Mouse (Mus musculus) megakaryocyte, embryonic 14.5 days (primary cell): ENCODE measurements around the gene Dnajc15. TPM values are rescaled to one million over a fixed set of nuclear protein-coding genes. Genes with fewer than 3 reads are reported as not detected.

Source experiments
- H3K27me3 ChIP-seq: replicated peaks from 2 replicates; pipeline ENCODE3; 2012; ENCODE audit warnings: inconsistent platforms
- H3K36me3 ChIP-seq: replicated peaks from 2 replicates; pipeline ENCODE3; 2012; ENCODE audit warnings: low read length, inconsistent platforms, mixed read lengths
- H3K4me1 ChIP-seq: 2 replicates; pipeline ENCODE4 v1.6.1; 2012; ENCODE audit warnings: inconsistent platforms
- H3K4me3 ChIP-seq: replicated peaks from 2 replicates; pipeline ENCODE3; 2012; ENCODE audit warnings: moderate library complexity, mild to moderate bottlenecking, inconsistent platforms
- H3K9me3 ChIP-seq: 2 replicates; pipeline ENCODE4 v1.6.1; 2012; ENCODE audit warnings: inconsistent platforms
- FLI1 ChIP-seq: IDR thresholded peaks from 2 replicates; pipeline ENCODE4 v1.6.1; 2012; ENCODE audit warnings: low read length, inconsistent platforms, mixed read lengths
- GATA1 ChIP-seq: IDR thresholded peaks from 3 replicates; pipeline ENCODE4 v1.6.1; 2012; ENCODE audit warnings: mixed read lengths, low read length, inconsistent platforms, borderline replicate concordance
- polyA plus RNA-seq: library from polyadenylated mRNA; stranded (reverse); fragments of >175 nt; gene quantifications from 2 replicates; pipeline ENCODE4 v1.2.3, GENCODE M21; 2012; ENCODE audit warnings: low replicate concordance; ENCODE audit not compliant: insufficient read depth

Dnajc15 gene
- polyA plus RNA-seq, 1 experiment, result 49.0 TPM

- Histone ChIP-seq H3K27me3 (peaks cover 2% of the 10 kb centered on the region), H3K9me3 (no peaks in the 10 kb centered on the region), H3K36me3 (no peaks in the 10 kb centered on the region), H3K4me1 (peaks cover 25% of the 10 kb centered on the region), H3K4me3 (no peak overlapping the region)
- TF ChIP-seq FLI1 (no peak), GATA1 (no peak)
Observed at GRCm38 (mm10) chr14:77802268-77802630, 72.7 kb downstream of the Dnajc15 start.

- Histone ChIP-seq H3K36me3 (no peaks in the 10 kb centered on the region), H3K4me3 (no peak overlapping the region), H3K9me3 (no peaks in the 10 kb centered on the region), H3K4me1 (peaks cover 20% of the 10 kb centered on the region), H3K27me3 (peaks cover 2% of the 10 kb centered on the region)
- TF ChIP-seq GATA1 (no peak), FLI1 (no peak)
Observed at GRCm38 (mm10) chr14:77801571-77802267, 73.2 kb downstream of the Dnajc15 start.

GRCm38 (mm10) chr14:77796506-77796905, 78.4 kb downstream of the Dnajc15 start:
- TF ChIP-seq FLI1 (no peak), GATA1 (no peak)

GRCm38 (mm10) chr14:77795240-77795639, 79.7 kb downstream of the Dnajc15 start:
- peaks cover 2% of the 10 kb centered on the region for H3K27me3 ChIP-seq
- H3K9me3 ChIP-seq, result no peaks in the 10 kb centered on the region
- no peaks in the 10 kb centered on the region for H3K36me3 ChIP-seq
- H3K4me3 ChIP-seq, result no peak overlapping the region
- peaks cover 19% of the 10 kb centered on the region for H3K4me1 ChIP-seq
- TF ChIP-seq FLI1 (no peak), GATA1 (no peak)

More at GRCm38 (mm10) chr14:77796506-77796905, 78.4 kb downstream of the Dnajc15 start:
- peaks cover 2% of the 10 kb centered on the region for H3K27me3 ChIP-seq
- H3K9me3 ChIP-seq, result no peaks in the 10 kb centered on the region
- no peaks in the 10 kb centered on the region for H3K36me3 ChIP-seq
- no peak overlapping the region for H3K4me3 ChIP-seq
- H3K4me1 ChIP-seq, result peaks cover 22% of the 10 kb centered on the region

GRCm38 (mm10) chr14:77794285-77794949, 80.5 kb downstream of the Dnajc15 start:
- H3K27me3 ChIP-seq, result peaks cover 2% of the 10 kb centered on the region
- H3K36me3 ChIP-seq, result no peaks in the 10 kb centered on the region
- peaks cover 19% of the 10 kb centered on the region for H3K4me1 ChIP-seq
- H3K9me3 ChIP-seq, result no peaks in the 10 kb centered on the region
- TF ChIP-seq FLI1 (no peak), GATA1 (no peak)
- H3K4me3 ChIP-seq, result no peak overlapping the region

- Histone ChIP-seq H3K4me3 (no peak overlapping the region), H3K9me3 (no peaks in the 10 kb centered on the region), H3K4me1 (peaks cover 19% of the 10 kb centered on the region), H3K27me3 (peaks cover 3% of the 10 kb centered on the region), H3K36me3 (no peaks in the 10 kb centered on the region)
- TF ChIP-seq GATA1 (no peak), FLI1 (no peak)
Observed at GRCm38 (mm10) chr14:77792998-77793397, 81.9 kb downstream of the Dnajc15 start.

- 0 out of 2 replicates have a peak, but pooled peaks cover 5% of the 10 kb centered on the region for H3K9me3 ChIP-seq
- TF ChIP-seq FLI1, result no peak
- no peak for TF ChIP-seq GATA1
- peaks cover 13% of the 10 kb centered on the region for H3K27me3 ChIP-seq
Observed at GRCm38 (mm10) chr14:77783217-77783616, 91.7 kb downstream of the Dnajc15 start.

GRCm38 (mm10) chr14:77777365-77777764, 97.6 kb downstream of the Dnajc15 start:
- TF ChIP-seq GATA1, result no peak
- Histone ChIP-seq H3K4me3 (no peak overlapping the region), H3K4me1 (peaks cover 19% of the 10 kb centered on the region)

More at GRCm38 (mm10) chr14:77783217-77783616, 91.7 kb downstream of the Dnajc15 start:
- H3K4me3 ChIP-seq, result no peak overlapping the region
- H3K36me3 ChIP-seq, result no peaks in the 10 kb centered on the region
- H3K4me1 ChIP-seq, result peaks cover 19% of the 10 kb centered on the region

GRCm38 (mm10) chr14:77776005-77776531, 98.9 kb downstream of the Dnajc15 start:
- H3K36me3 ChIP-seq, result no peaks in the 10 kb centered on the region
- peaks cover 16% of the 10 kb centered on the region for H3K9me3 ChIP-seq
- no peak overlapping the region for H3K4me3 ChIP-seq
- TF ChIP-seq GATA1 (no peak), FLI1 (no peak)
- peaks cover 13% of the 10 kb centered on the region for H3K27me3 ChIP-seq
- H3K4me1 ChIP-seq, result peaks cover 30% of the 10 kb centered on the region

More at GRCm38 (mm10) chr14:77777365-77777764, 97.6 kb downstream of the Dnajc15 start:
- peaks cover 13% of the 10 kb centered on the region for H3K27me3 ChIP-seq
- peaks cover 15% of the 10 kb centered on the region for H3K9me3 ChIP-seq
- H3K36me3 ChIP-seq, result no peaks in the 10 kb centered on the region

- Histone ChIP-seq H3K36me3 (no peaks in the 10 kb centered on the region), H3K27me3 (peaks cover 13% of the 10 kb centered on the region)
- TF ChIP-seq GATA1, result no peak
- no peak for TF ChIP-seq FLI1
Observed at GRCm38 (mm10) chr14:77773331-77773730, 101.6 kb downstream of the Dnajc15 start.

More at GRCm38 (mm10) chr14:77773331-77773730, 101.6 kb downstream of the Dnajc15 start:
- Histone ChIP-seq H3K9me3 (peaks cover 12% of the 10 kb centered on the region), H3K4me1 (peaks cover 43% of the 10 kb centered on the region), H3K4me3 (no peak overlapping the region)
